Mouse (Mus musculus): Measurements from ENCODE around the gene Hdac9. TPM values are rescaled to one million over a fixed set of nuclear protein-coding genes. Genes with fewer than 3 reads are reported as not detected.

Gene Hdac9
- polyA plus RNA-seq, 1 experiment from 2014 or later, result 3.3 TPM

GRCm38 (mm10) chr12:34312113-34312719, 604.7 kb downstream of the Hdac9 start:
- Histone ChIP-seq H3K4me2 (ENCODE audit: low read length) (no peak overlapping the region), H3K9me3 (replicated peaks; ENCODE audit: low read length) (no peaks in the 10 kb centered on the region), H3K27me3 (ENCODE audit: insufficient read depth, low read length) (no peaks in the 10 kb centered on the region), H3K9ac (ENCODE audit: low read depth, low read length) (no peak overlapping the region), H3K4me1 (replicated peaks; ENCODE audit: insufficient read depth, low read length) (no peaks in the 10 kb centered on the region), H3K4me3 (replicated peaks; ENCODE audit: low read depth, low read length) (no peak overlapping the region), H3K27ac (no peak overlapping the region), H3K36me3 (ENCODE audit: insufficient read depth, low read length) (no peaks in the 10 kb centered on the region)
- no peak for TF ChIP-seq CTCF (IDR thresholded peaks at IDR 0.05; ENCODE audit: low read depth)
- ATAC-seq (replicated peaks; ENCODE audit: low FRiP score, low read depth), result no peak
- DNase-seq (ENCODE audit: low spot score), result no peak
- 63% methylated on average over 15 of the region's 15 CpGs for WGBS

GRCm38 (mm10) chr12:34305453-34305852, 611.4 kb downstream of the Hdac9 start:
- Histone ChIP-seq H3K4me1 (replicated peaks; ENCODE audit: insufficient read depth, low read length) (no peaks in the 10 kb centered on the region), H3K4me2 (ENCODE audit: low read length) (no peak overlapping the region), H3K4me3 (replicated peaks; ENCODE audit: low read depth, low read length) (no peak overlapping the region), H3K36me3 (ENCODE audit: insufficient read depth, low read length) (no peaks in the 10 kb centered on the region), H3K9me3 (replicated peaks; ENCODE audit: low read length) (no peaks in the 10 kb centered on the region), H3K27me3 (ENCODE audit: insufficient read depth, low read length) (no peaks in the 10 kb centered on the region), H3K9ac (ENCODE audit: low read depth, low read length) (no peak overlapping the region), H3K27ac (no peak overlapping the region)
- TF ChIP-seq CTCF (IDR thresholded peaks at IDR 0.05; ENCODE audit: low read depth), result no peak
- WGBS, result 61% methylated on average over 3 of the region's 3 CpGs
- no peak for ATAC-seq (replicated peaks; ENCODE audit: low FRiP score, low read depth)
- DNase-seq (ENCODE audit: low spot score), result no peak

GRCm38 (mm10) chr12:34292346-34292745, 624.5 kb downstream of the Hdac9 start:
- 75% methylated on average over 7 of the region's 7 CpGs for WGBS
- Histone ChIP-seq H3K4me1 (replicated peaks; ENCODE audit: insufficient read depth, low read length) (no peaks in the 10 kb centered on the region), H3K9ac (ENCODE audit: low read depth, low read length) (no peak overlapping the region), H3K36me3 (ENCODE audit: insufficient read depth, low read length) (no peaks in the 10 kb centered on the region), H3K9me3 (replicated peaks; ENCODE audit: low read length) (no peaks in the 10 kb centered on the region), H3K4me2 (ENCODE audit: low read length) (no peak overlapping the region), H3K27me3 (ENCODE audit: insufficient read depth, low read length) (no peaks in the 10 kb centered on the region), H3K4me3 (replicated peaks; ENCODE audit: low read depth, low read length) (no peak overlapping the region), H3K27ac (no peak overlapping the region)
- no peak for TF ChIP-seq CTCF (IDR thresholded peaks at IDR 0.05; ENCODE audit: low read depth)
- DNase-seq (ENCODE audit: low spot score) (no peak), ATAC-seq (replicated peaks; ENCODE audit: low FRiP score, low read depth) (no peak)

GRCm38 (mm10) chr12:34287218-34287617, 629.7 kb downstream of the Hdac9 start:
- H3K4me1 ChIP-seq (replicated peaks; ENCODE audit: insufficient read depth, low read length), result no peaks in the 10 kb centered on the region
- H3K27me3 ChIP-seq (ENCODE audit: insufficient read depth, low read length), result no peaks in the 10 kb centered on the region
- H3K9me3 ChIP-seq (replicated peaks; ENCODE audit: low read length), result no peaks in the 10 kb centered on the region
- ATAC-seq (replicated peaks; ENCODE audit: low FRiP score, low read depth) (no peak), DNase-seq (ENCODE audit: low spot score) (peak; percentile 35)
- no peak overlapping the region for H3K27ac ChIP-seq
- H3K9ac ChIP-seq (ENCODE audit: low read depth, low read length), result no peak overlapping the region
- no peak overlapping the region for H3K4me3 ChIP-seq (replicated peaks; ENCODE audit: low read depth, low read length)
- no peak for TF ChIP-seq CTCF (IDR thresholded peaks at IDR 0.05; ENCODE audit: low read depth)
- H3K4me2 ChIP-seq (ENCODE audit: low read length), result no peak overlapping the region
- WGBS, result 37% methylated on average over 2 of the region's 2 CpGs
- H3K36me3 ChIP-seq (ENCODE audit: insufficient read depth, low read length), result no peaks in the 10 kb centered on the region

GRCm38 (mm10) chr12:34284888-34285287, 632.0 kb downstream of the Hdac9 start:
- no peaks in the 10 kb centered on the region for H3K36me3 ChIP-seq (ENCODE audit: insufficient read depth, low read length)
- H3K9ac ChIP-seq (ENCODE audit: low read depth, low read length), result no peak overlapping the region
- no peak for DNase-seq (ENCODE audit: low spot score)
- H3K27ac ChIP-seq, result no peak overlapping the region
- no peak overlapping the region for H3K4me2 ChIP-seq (ENCODE audit: low read length)
- H3K27me3 ChIP-seq (ENCODE audit: insufficient read depth, low read length), result no peaks in the 10 kb centered on the region
- no peaks in the 10 kb centered on the region for H3K9me3 ChIP-seq (replicated peaks; ENCODE audit: low read length)
- no peak for TF ChIP-seq CTCF (IDR thresholded peaks at IDR 0.05; ENCODE audit: low read depth)
- no peak overlapping the region for H3K4me3 ChIP-seq (replicated peaks; ENCODE audit: low read depth, low read length)
- no peak for ATAC-seq (replicated peaks; ENCODE audit: low FRiP score, low read depth)
- no peaks in the 10 kb centered on the region for H3K4me1 ChIP-seq (replicated peaks; ENCODE audit: insufficient read depth, low read length)

GRCm38 (mm10) chr12:34284396-34284795, 632.5 kb downstream of the Hdac9 start:
- H3K9ac ChIP-seq (ENCODE audit: low read depth, low read length), result no peak overlapping the region
- H3K36me3 ChIP-seq (ENCODE audit: insufficient read depth, low read length), result no peaks in the 10 kb centered on the region
- H3K27ac ChIP-seq, result no peak overlapping the region
- H3K9me3 ChIP-seq (replicated peaks; ENCODE audit: low read length), result no peaks in the 10 kb centered on the region
- H3K4me2 ChIP-seq (ENCODE audit: low read length), result no peak overlapping the region
- no peak for TF ChIP-seq CTCF (IDR thresholded peaks at IDR 0.05; ENCODE audit: low read depth)
- DNase-seq (ENCODE audit: low spot score) (no peak), ATAC-seq (replicated peaks; ENCODE audit: low FRiP score, low read depth) (no peak)
- 97% methylated on average over 3 of the region's 3 CpGs for WGBS
- H3K4me1 ChIP-seq (replicated peaks; ENCODE audit: insufficient read depth, low read length), result no peaks in the 10 kb centered on the region
- no peaks in the 10 kb centered on the region for H3K27me3 ChIP-seq (ENCODE audit: insufficient read depth, low read length)
- H3K4me3 ChIP-seq (replicated peaks; ENCODE audit: low read depth, low read length), result no peak overlapping the region

DNA sequence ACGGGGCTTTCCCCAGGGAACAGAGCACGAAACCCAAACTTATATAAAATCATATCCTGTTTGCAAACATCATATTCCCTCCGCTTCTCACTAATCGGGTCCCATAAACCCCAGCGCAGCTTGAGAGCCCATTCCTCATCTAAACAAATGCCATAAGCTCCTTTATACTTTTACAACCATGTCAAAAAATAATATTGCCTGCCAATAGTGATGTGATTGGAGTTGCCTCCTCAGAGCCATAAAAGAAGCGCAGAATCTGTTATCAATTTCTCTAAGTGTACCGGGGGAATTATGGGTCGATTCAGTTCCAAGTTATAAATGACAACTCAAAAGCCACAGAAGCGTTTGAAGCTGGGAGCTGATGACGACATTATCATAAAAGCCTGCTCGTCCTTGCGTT, 638.1 kb downstream of the Hdac9 start:
- H3K9ac ChIP-seq (ENCODE audit: low read depth, low read length), result no peak overlapping the region
- no peaks in the 10 kb centered on the region for H3K9me3 ChIP-seq (replicated peaks; ENCODE audit: low read length)
- no peak overlapping the region for H3K4me2 ChIP-seq (ENCODE audit: low read length)
- DNase-seq (ENCODE audit: low spot score) (no peak), ATAC-seq (replicated peaks; ENCODE audit: low FRiP score, low read depth) (no peak)
- H3K4me1 ChIP-seq (replicated peaks; ENCODE audit: insufficient read depth, low read length), result no peaks in the 10 kb centered on the region
- H3K4me3 ChIP-seq (replicated peaks; ENCODE audit: low read depth, low read length), result no peak overlapping the region
- TF ChIP-seq CTCF (IDR thresholded peaks at IDR 0.05; ENCODE audit: low read depth), result no peak
- H3K36me3 ChIP-seq (ENCODE audit: insufficient read depth, low read length), result no peaks in the 10 kb centered on the region
- no peaks in the 10 kb centered on the region for H3K27me3 ChIP-seq (ENCODE audit: insufficient read depth, low read length)
- WGBS, result 85% methylated on average over 12 of the region's 12 CpGs
- no peak overlapping the region for H3K27ac ChIP-seq
